Mouse (Mus musculus): ENCODE measurements around the gene Arrdc4. TPM values are rescaled to one million over a fixed set of nuclear protein-coding genes. Genes with fewer than 3 reads are reported as not detected.

Arrdc4 gene
- polyA plus RNA-seq, 1 experiment, result not detected

GRCm38 (mm10) chr7:68724711-68725110 is 24.3 kb downstream of the Arrdc4 start:
- TF ChIP-seq GATA1 (IDR thresholded peaks at IDR 0.05; ENCODE audit: low read length), result no peak

DNA sequence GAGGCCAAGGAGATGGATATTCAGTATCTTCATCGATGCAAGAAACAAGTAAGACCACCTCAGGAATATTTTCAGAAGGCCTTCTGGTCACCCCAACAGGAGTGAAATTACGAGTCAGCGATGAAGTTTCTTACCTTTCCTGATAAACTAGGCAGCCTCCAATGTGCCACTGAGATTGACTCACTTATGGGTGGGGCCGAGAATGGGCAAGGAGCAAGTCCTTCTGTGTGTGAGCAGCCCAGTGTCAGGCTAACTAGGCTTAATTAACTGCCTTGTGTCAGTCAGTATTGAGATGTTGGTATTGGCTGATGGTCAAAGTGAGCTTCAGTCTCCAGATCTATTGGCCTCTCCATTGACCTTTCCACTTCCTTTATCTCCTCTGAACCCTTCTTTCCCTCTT is 27.5 kb downstream of the Arrdc4 start:
- no peak for TF ChIP-seq GATA1 (IDR thresholded peaks at IDR 0.05; ENCODE audit: low read length)

DNA sequence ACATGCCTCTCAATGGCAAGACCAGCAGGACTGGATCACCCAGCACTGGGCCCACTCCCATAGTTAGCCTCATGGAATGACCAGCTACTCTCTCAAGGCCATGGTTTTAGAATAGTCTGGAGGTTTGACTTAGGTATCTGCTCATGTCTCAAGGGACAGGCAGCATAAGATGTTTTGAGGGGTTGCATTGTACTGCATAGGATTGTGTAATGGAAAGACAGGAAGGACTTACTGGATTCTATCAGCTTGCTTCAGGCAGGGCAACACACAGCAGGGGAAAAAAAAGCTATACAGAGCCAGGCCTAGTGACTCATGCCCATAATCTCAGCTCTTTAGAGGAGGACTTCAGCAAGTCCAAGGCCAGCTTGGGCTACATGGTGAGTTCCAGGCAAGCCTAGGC is 31.1 kb downstream of the Arrdc4 start:
- TF ChIP-seq GATA1 (IDR thresholded peaks at IDR 0.05; ENCODE audit: low read length), result no peak

GRCm38 (mm10) chr7:68717498-68717897 is 31.5 kb downstream of the Arrdc4 start:
- no peak for TF ChIP-seq GATA1 (IDR thresholded peaks at IDR 0.05; ENCODE audit: low read length)

DNA sequence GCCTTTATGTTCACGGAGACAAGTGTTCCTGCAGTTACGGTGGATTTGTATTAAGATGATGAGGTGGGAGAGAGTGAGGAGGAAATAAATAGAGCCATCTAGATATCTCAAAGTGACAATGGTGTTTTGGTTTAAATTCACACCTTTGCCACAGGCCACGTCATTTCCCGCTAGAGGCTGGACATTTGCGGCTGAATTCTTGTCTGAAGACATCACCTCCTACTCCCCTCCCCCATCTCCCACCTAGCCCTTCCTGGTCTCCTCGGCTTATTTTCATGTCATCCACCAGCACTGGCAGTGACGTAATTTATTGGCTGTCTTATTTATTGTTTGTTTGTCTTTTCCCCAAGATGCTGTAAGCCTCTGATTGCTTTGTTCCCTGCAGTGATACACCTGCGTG is 32.1 kb downstream of the Arrdc4 start:
- no peak for TF ChIP-seq GATA1 (IDR thresholded peaks at IDR 0.05; ENCODE audit: low read length)

DNA sequence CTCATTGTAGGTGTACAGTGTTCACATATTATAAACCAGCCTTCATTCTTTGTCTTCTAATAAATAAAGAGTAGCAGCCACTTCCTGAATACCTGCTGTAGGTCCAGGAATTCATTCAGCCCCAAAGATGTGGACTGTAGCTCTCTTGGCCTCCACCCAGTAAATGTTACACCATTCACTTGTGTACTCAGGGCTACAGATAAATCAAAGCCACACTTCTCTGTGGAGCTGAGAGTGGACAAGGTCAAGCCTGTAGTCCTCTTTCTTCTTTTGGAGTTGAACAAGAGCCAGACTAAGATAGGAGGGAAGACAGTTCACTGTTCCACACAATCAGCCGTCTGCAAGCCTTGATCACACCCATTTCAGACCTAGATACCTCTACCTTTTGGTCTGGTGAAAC is 36.1 kb downstream of the Arrdc4 start:
- no peak for TF ChIP-seq GATA1 (IDR thresholded peaks at IDR 0.05; ENCODE audit: low read length)

GRCm38 (mm10) chr7:68712425-68712824 is 36.6 kb downstream of the Arrdc4 start:
- TF ChIP-seq GATA1 (IDR thresholded peaks at IDR 0.05; ENCODE audit: low read length), result no peak

DNA sequence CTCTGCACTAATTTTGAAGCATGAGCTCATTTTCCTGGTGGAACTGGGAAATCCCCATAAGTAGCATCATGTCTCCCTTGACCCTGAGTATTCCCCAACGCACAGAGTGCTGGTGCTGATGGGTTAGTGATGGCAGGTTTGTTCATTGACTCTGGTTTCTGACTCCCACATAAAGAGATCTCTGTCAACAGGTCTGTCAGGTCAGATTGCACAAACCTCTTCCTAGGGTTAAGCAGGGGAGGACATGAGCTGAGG is 39.8 kb downstream of the Arrdc4 start:
- no peak for TF ChIP-seq GATA1 (IDR thresholded peaks at IDR 0.05; ENCODE audit: low read length)

- TF ChIP-seq GATA1 (IDR thresholded peaks at IDR 0.05; ENCODE audit: low read length), result no peak
These were observed 40.3 kb downstream of the Arrdc4 start for GRCm38 (mm10) chr7:68708563-68709318.

GRCm38 (mm10) chr7:68705162-68705561 is 43.9 kb downstream of the Arrdc4 start:
- no peak for TF ChIP-seq GATA1 (IDR thresholded peaks at IDR 0.05; ENCODE audit: low read length)

GRCm38 (mm10) chr7:68697313-68697712 is 51.7 kb downstream of the Arrdc4 start:
- no peak for TF ChIP-seq GATA1 (IDR thresholded peaks at IDR 0.05; ENCODE audit: low read length)

GRCm38 (mm10) chr7:68696908-68697307 is 52.1 kb downstream of the Arrdc4 start:
- no peak for TF ChIP-seq GATA1 (IDR thresholded peaks at IDR 0.05; ENCODE audit: low read length)

GRCm38 (mm10) chr7:68696446-68696845 is 52.6 kb downstream of the Arrdc4 start:
- no peak for TF ChIP-seq GATA1 (IDR thresholded peaks at IDR 0.05; ENCODE audit: low read length)

DNA sequence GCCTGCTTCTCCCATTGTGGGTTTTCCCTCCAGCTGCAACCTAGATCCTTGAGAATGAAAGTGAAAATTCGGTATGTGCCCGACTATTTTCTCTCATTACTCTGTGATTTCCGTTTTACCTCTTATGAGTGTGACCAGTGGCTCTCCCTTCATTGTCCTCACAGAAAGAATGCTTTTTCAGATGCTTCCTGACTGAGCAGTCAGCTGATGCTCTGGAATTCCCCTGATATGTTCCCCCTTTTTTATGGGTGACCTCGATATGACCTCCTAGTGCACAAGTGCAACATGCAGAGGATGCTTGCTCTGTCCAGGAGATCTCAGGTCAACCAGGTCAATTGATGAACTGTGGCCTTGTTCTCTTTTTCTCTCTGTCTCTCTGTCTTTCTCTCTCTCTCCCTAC is 56.3 kb downstream of the Arrdc4 start:
- no peak for TF ChIP-seq GATA1 (IDR thresholded peaks at IDR 0.05; ENCODE audit: low read length)

DNA sequence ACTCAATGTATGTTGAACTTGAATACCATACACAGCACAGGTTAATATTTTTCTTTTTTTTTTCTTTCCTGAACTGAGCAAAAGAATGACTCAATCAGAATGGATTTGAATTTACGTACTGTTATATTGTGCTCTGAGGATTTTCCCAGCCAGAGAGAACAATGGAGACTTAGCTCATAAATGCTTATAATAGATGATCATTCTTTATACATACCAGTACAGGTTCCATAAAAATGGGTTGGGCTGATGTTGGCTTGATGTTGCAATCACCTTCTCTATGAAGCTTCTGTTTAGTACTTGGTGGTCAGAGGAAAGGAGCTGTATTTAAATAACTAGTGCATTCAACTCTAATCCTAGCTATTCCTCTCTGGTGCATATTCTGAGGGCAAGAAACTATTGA is 57.6 kb downstream of the Arrdc4 start:
- no peak for TF ChIP-seq GATA1 (IDR thresholded peaks at IDR 0.05; ENCODE audit: low read length)

DNA sequence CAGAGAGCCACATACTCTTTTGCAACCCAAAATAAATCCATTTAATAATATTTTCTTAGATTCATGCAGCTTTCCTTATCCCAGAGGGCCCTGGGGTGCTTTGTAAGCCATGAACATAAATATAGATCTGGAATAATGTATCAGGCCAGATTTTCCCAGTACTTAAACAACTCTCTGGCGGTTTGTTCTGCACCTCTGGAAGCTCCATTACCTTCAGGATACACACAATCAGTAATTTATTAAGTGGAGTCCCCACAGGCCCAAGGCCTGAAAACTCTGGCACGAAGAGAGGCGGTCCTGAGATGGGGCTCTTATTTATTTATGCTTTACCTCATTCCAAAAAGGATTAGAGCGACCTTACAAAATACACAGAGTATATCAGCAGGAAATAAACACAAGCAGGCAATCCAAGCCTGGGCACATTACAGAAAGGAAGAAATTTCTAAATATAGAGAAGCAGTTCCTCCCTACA is 61.9 kb downstream of the Arrdc4 start:
- no peak for TF ChIP-seq GATA1 (IDR thresholded peaks at IDR 0.05; ENCODE audit: low read length)
